Mouse (Mus musculus) CH12.LX (cell line): ENCODE measurements at regions not wholly inside any gene's neighbourhood (a gene's known extent, or its start where the extent isn't known, plus 50 kb on each side); places are given as distances from the start of the nearest gene placed in this dataset.

ENCODE experiments used
- CTCF ChIP-seq, 2 experiments: IDR thresholded peaks in 1 of 2; conservative IDR thresholded peaks in 1 of 2; 2 replicates each; pipeline ENCODE4 v1.5.1; 2011 to 2012; ENCODE audit warnings: low read depth in 2 of 2, low read length in 2 of 2, improper control_type of control experiment in 1 of 2, inconsistent platforms in 1 of 2, mild to moderate bottlenecking in 1 of 2, moderate library complexity in 1 of 2
- MYC ChIP-seq: IDR thresholded peaks from 2 replicates; pipeline ENCODE4 v1.6.1; 2011; ENCODE audit warnings: low read depth, mild to moderate bottlenecking, improper control_type of control experiment, low read length
- NELFE ChIP-seq: IDR thresholded peaks from 2 replicates; pipeline ENCODE4 v1.6.1; 2011; ENCODE audit warnings: low read depth, low read length, improper control_type of control experiment
- POLR2A ChIP-seq: IDR thresholded peaks from 2 replicates; pipeline ENCODE4 v1.6.1; 2011; ENCODE audit warnings: low read depth, mild to moderate bottlenecking, improper control_type of control experiment, low read length
- ZC3H11A ChIP-seq: IDR thresholded peaks from 2 replicates; pipeline ENCODE4 v1.6.1; 2012; ENCODE audit warnings: low read depth, mild to moderate bottlenecking, inconsistent platforms, low read length, improper control_type of control experiment
- ZMIZ1 ChIP-seq: IDR thresholded peaks from 2 replicates; pipeline ENCODE4 v1.6.1; 2012; ENCODE audit warnings: low read depth, mild to moderate bottlenecking, inconsistent platforms, low read length, improper control_type of control experiment

- TF ChIP-seq CTCF (conservative IDR thresholded peaks at IDR 0.05 in 1 of 2, IDR thresholded peaks at IDR 0.05 in 1 of 2; ENCODE audit: low read depth in 2 of 2, low read length in 2 of 2) (no peak), ZC3H11A (no peak), POLR2A (no peak), NELFE (no peak), MYC (no peak), ZMIZ1 (no peak)
These were observed 380.9 kb upstream of the Mctp2 start for GRCm38 (mm10) chr7:72687356-72687755.
